Mouse (Mus musculus) C2C12 (cell line): ENCODE results near the gene Znrf3. TPM values are rescaled to one million over a fixed set of nuclear protein-coding genes. Genes with fewer than 3 reads are reported as not detected.

Source experiments
- H3K27me3 ChIP-seq: one replicate; pipeline ENCODE4 v1.6.1; 2011; ENCODE audit not compliant: control insufficient read depth, insufficient read depth, insufficient read length
- H3K36me3 ChIP-seq: one replicate; pipeline ENCODE4 v1.6.1; 2011; ENCODE audit not compliant: control insufficient read depth, insufficient read depth
- H3K4me3 ChIP-seq: one replicate; pipeline ENCODE4 v1.5.1; 2011; ENCODE audit warnings: mild to moderate bottlenecking, control low read depth; ENCODE audit not compliant: poor library complexity, insufficient read depth, severe bottlenecking
- H3K79me2 ChIP-seq: one replicate; pipeline ENCODE4 v1.6.1; 2011; ENCODE audit not compliant: control insufficient read depth, insufficient read depth
- H3K79me3 ChIP-seq: one replicate; pipeline ENCODE4 v1.6.1; 2011; ENCODE audit warnings: low read depth, control low read depth
- H3ac ChIP-seq: one replicate; pipeline ENCODE3; 2011; ENCODE audit warnings: low read depth; ENCODE audit not compliant: control insufficient read depth, insufficient read length
- CEBPB ChIP-seq: IDR thresholded peaks from one replicate; pipeline ENCODE4 v1.6.1; 2011; ENCODE audit warnings: low read depth, mild to moderate bottlenecking, control low read depth, moderate library complexity
- CTCF ChIP-seq: IDR thresholded peaks from one replicate; pipeline ENCODE4 v1.5.1; 2011; ENCODE audit not compliant: control insufficient read depth, insufficient read depth, insufficient read length
- FOSL1 ChIP-seq: IDR thresholded peaks from one replicate; pipeline ENCODE4 v1.8.0; 2011; ENCODE audit warnings: mild to moderate bottlenecking, low read length; ENCODE audit not compliant: poor library complexity, insufficient read depth, severe bottlenecking
- MAX ChIP-seq: IDR thresholded peaks from one replicate; pipeline ENCODE4 v1.6.1; 2011; ENCODE audit warnings: mild to moderate bottlenecking, control low read depth
- MYOD1 ChIP-seq: IDR thresholded peaks from one replicate; pipeline ENCODE4 v1.6.1; 2011; ENCODE audit warnings: low read depth; ENCODE audit not compliant: control insufficient read depth, insufficient read length
- MYOG ChIP-seq: IDR thresholded peaks from one replicate; pipeline ENCODE4 v1.6.1; 2011; ENCODE audit not compliant: control insufficient read depth, insufficient read length; ENCODE audit errors: extremely low read depth
- USF1 ChIP-seq: IDR thresholded peaks from one replicate; pipeline ENCODE4 v1.6.1; 2011; ENCODE audit warnings: low read depth, mild to moderate bottlenecking, control low read depth, moderate library complexity
- polyA plus RNA-seq: library from polyadenylated mRNA; unstranded; fragments of >200 nt; fragmentation: generic; extraction: Trizol; gene quantifications from one replicate; pipeline ENCODE4 v1.2.1, GENCODE M21; 2012; ENCODE audit warnings: missing spikeins

The Znrf3 gene
- polyA plus RNA-seq, 1 experiment = 4.0 TPM

DNA sequence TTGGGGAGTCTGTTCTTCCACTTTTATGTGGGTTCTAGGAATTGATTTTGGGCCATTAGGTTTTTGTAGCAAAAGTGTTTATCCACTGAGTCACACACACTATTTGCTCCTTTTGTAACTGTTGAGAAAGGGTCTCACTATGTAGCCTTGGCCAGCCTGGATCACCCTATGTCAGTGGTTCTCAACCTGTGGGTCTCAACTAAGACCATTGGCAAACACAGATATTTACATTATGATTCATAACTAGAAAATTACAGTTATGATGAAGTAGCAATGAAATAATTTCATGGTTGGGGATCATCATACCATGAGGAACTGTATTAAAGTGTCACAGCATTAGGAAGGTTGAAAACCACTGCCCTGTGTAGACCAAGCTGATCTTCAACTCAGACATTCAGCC, 140.1 kb downstream of the Znrf3 start:
- Histone ChIP-seq H3ac (no peak overlapping the region), H3K79me2 (no peaks in the 10 kb centered on the region), H3K27me3 (no peaks in the 10 kb centered on the region), H3K4me3 (no peak overlapping the region), H3K36me3 (no peaks in the 10 kb centered on the region), H3K79me3 (no peaks in the 10 kb centered on the region)
- TF ChIP-seq FOSL1 (no peak), MYOD1 (no peak), MYOG (no peak), CEBPB (no peak), MAX (no peak)

DNA sequence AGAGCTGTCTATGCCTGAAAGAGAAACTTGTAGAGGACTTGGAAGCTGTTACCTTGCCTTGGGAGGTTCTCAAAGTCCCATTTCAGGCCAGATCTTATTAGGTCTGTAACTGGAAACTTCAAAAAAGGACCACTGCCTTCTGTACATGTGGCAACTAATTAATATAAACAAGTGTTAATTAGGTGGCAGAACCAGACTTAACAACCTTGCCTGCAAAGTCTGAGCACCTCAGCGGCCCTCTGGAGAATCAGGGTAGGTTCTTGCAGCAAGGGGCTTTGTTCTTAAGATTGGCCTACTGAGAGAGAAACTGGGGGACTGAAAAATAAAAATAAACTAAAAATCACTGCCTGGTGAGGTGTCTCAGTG, 146.7 kb downstream of the Znrf3 start:
- peaks cover 2% of the 10 kb centered on the region for H3K79me3 ChIP-seq

DNA sequence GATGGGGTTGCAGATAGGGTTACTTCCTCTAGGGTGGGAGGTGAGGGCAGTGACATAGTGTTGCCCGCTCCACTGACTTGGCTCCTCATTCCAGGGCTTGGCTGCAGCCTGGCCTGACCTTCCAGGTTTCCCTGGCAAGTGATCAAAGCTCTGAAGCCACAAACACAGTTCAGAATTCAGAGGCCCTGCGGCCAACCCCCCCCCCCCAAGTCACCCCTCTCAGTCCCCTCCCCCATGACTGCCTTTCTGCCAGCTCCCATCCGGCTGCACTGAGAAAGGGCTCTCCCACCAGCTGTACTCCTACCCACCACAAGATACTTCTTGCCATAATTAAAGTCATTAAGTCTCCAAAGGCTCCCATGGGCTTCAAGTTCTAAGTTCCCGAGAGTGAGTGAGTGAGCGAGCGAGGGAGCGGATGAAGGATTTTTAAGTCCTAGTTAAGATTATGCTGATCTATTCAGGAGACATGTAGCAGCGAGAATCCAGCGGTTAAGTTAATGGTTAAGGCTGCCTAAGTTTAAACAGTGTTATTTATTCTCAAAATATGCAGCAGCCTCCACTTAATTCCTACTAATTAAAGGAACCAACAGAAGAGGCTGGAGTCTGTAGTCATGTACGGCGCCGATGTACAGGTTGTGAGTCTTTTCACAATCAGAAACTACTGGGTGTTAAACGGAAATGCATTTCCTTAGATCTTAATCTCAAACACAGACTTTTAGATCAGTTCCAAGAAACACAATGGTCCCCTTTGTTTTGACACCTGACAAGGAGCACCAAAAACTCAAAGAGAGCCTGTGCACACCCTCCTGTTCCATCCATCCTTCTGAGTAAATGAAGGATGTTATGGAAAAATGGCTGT, 147.3 kb downstream of the Znrf3 start:
- H3K79me2 ChIP-seq = peaks cover 23% of the 10 kb centered on the region
- no peaks in the 10 kb centered on the region for H3K36me3 ChIP-seq
- H3K79me3 ChIP-seq = peaks cover 2% of the 10 kb centered on the region
- TF ChIP-seq CTCF (no peak), USF1 (no peak)
- no peak overlapping the region for H3K4me3 ChIP-seq
- no peak overlapping the region for H3ac ChIP-seq
- no peaks in the 10 kb centered on the region for H3K27me3 ChIP-seq

More for the DNA sequence above, 146.7 kb downstream of the Znrf3 start:
- H3K27me3 ChIP-seq = no peaks in the 10 kb centered on the region
- no peak overlapping the region for H3ac ChIP-seq
- no peak for TF ChIP-seq MYOD1
- no peak for TF ChIP-seq MYOG
- no peak for TF ChIP-seq CEBPB
- TF ChIP-seq CTCF = no peak
- no peak for TF ChIP-seq USF1
- TF ChIP-seq MAX = no peak
- no peak for TF ChIP-seq FOSL1
- H3K36me3 ChIP-seq = no peaks in the 10 kb centered on the region
- peaks cover 23% of the 10 kb centered on the region for H3K79me2 ChIP-seq
- no peak overlapping the region for H3K4me3 ChIP-seq

DNA sequence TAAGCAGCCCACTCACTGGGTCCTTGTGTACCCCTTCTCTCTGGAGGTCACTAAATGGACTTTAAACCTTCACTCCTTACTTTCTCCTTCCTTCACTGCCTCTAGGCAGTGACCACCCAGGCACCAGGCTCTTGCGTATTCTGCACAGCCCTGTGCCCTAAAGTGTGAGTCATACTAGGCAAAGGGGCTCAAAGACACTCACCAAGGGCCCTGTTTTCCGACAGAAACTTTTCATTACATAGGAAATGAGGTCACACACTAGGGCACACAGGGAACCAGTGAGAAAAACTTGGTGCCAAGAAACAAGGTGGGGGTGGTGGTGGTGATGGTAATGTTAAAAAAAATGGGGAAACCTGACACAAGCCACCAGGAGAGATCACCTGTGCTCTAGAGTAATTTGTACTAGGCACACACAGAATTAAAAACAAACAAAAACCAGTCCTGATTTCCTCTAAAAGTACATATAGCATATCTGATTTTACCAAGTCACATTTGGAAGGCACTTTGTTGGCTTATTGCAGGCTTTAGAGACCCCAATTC, 148.0 kb downstream of the Znrf3 start:
- peak; percentile 13 for TF ChIP-seq CEBPB
- no peak for TF ChIP-seq MAX
- Histone ChIP-seq H3K79me3 (peaks cover 2% of the 10 kb centered on the region), H3K79me2 (peaks cover 23% of the 10 kb centered on the region), H3ac (no peak overlapping the region), H3K36me3 (no peaks in the 10 kb centered on the region), H3K4me3 (no peak overlapping the region), H3K27me3 (no peaks in the 10 kb centered on the region)

DNA sequence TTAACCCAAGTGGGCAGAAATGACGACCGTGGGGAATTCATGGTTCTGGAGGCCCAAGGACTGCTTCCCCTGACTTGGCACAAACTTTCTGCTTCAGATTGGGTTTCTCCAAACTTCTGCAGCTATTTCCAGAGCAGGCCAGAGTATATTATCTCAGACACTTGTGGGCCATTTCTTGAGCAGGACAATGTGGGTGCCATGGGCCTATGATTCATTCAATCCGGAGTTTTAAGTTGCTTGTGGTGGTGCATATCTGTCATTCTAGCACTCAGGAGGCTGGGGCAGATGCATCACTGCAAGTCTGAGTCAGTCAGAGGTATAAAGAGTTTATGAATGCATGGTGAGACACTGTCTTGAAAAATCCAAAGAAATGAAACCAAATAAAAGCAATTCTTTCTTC, 149.8 kb downstream of the Znrf3 start:
- no peaks in the 10 kb centered on the region for H3K27me3 ChIP-seq
- no peak overlapping the region for H3ac ChIP-seq
- H3K4me3 ChIP-seq = no peak overlapping the region
- no peaks in the 10 kb centered on the region for H3K36me3 ChIP-seq
- TF ChIP-seq MYOD1 = peak; percentile 56
- no peak for TF ChIP-seq USF1
- TF ChIP-seq MAX = peak; percentile 40
- TF ChIP-seq FOSL1 = peak; percentile 74
- H3K79me3 ChIP-seq = peaks cover 2% of the 10 kb centered on the region
- H3K79me2 ChIP-seq = peaks cover 23% of the 10 kb centered on the region

DNA sequence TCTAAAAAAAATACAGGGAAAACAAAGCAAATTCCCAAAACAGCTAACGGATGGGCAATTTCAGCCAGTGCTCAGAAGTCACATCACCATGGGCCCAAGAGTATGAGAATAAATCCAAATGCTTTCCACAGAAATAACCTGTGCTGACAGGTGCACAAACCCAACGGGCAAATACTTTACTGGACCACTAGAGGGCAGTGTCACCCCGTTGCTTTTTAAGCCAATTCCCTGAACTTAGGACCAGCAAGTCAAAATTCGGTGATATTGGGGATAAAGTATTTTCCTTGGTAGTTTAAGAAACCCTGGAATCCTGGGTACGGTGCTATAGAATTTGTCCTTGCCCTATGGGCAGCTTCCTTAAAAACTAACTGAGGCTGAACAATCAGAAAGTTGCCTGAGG, 154.0 kb downstream of the Znrf3 start:
- H3ac ChIP-seq = no peak overlapping the region
- H3K79me3 ChIP-seq = no peaks in the 10 kb centered on the region
- H3K79me2 ChIP-seq = peaks cover 11% of the 10 kb centered on the region
- no peak overlapping the region for H3K4me3 ChIP-seq
- no peaks in the 10 kb centered on the region for H3K27me3 ChIP-seq
- peaks cover 26% of the 10 kb centered on the region for H3K36me3 ChIP-seq
- TF ChIP-seq MAX (no peak), USF1 (no peak), CTCF (peak; percentile 65), MYOG (no peak), MYOD1 (peak; percentile 30)
